Mouse (Mus musculus): ENCODE measurements at regions not wholly inside any gene's neighbourhood (a gene's known extent, or its start where the extent isn't known, plus 50 kb on each side); places are given as distances from the start of the nearest gene placed in this dataset.

DNA sequence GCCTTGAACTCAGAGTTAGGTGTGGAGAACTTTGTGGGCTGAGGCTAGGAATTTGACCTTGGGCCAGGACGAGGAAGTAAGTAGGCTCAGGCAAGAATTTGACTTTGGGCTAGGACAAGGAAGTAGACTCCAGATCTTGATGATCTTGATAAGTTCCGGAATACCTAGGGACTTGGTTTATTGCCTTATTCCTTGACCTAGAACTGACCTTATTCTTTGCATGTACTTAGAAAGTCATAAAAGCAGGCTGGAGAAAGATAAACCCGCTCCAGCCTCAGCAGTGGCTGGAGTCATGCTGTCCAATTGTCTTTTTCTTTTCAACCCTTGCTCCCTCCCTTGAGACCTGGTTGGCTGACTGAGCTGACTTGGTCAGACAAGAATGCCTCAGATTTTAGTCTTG is 51.2 kb upstream of the Jarid2 start:
- no peak for TF ChIP-seq CTCF (IDR thresholded peaks at IDR 0.05; ENCODE audit: low read depth)
- TF ChIP-seq EP300 (IDR thresholded peaks at IDR 0.05; ENCODE audit: low read depth), result no peak
